Mouse (Mus musculus) adrenal gland, postnatal 25 days (tissue): ENCODE measurements around the gene Tpmt. TPM values are rescaled to one million over a fixed set of nuclear protein-coding genes. Genes with fewer than 3 reads are reported as not detected.
A peak's percentile ranks its signal among the peaks of the same experiment; 100 is the strongest.

ENCODE experiments used
- DNase-seq: peaks from one replicate; pipeline ENCODE4 v3.0.0; 2021; ENCODE audit warnings: mixed read lengths
- total RNA-seq: library from RNA; stranded (reverse); gene quantifications from 2 replicates; pipeline ENCODE4 v1.2.3, GENCODE M21; 2021

The Tpmt gene
- total RNA-seq, 1 experiment from 2014 or later, result 9.2 TPM

- DNase-seq, result no peak
Observed at GRCm38 (mm10) chr13:47042024-47042633, 2.4 kb downstream of the Tpmt start.

GRCm38 (mm10) chr13:47040061-47040460, 4.5 kb downstream of the Tpmt start:
- no peak for DNase-seq

- DNase-seq, result no peak
Observed at GRCm38 (mm10) chr13:47037946-47038345, 6.6 kb downstream of the Tpmt start.

GRCm38 (mm10) chr13:47033602-47034001, 10.9 kb downstream of the Tpmt start:
- DNase-seq, result no peak

- no peak for DNase-seq
Observed at GRCm38 (mm10) chr13:47030376-47031107, 14.0 kb downstream of the Tpmt start.

GRCm38 (mm10) chr13:47020798-47021197, 23.7 kb downstream of the Tpmt start:
- DNase-seq, result no peak

GRCm38 (mm10) chr13:47019774-47020173, 24.8 kb downstream of the Tpmt start:
- DNase-seq, result no peak

- peak; percentile 50 for DNase-seq
Observed at GRCm38 (mm10) chr13:47017259-47017658, 27.3 kb downstream of the Tpmt start.

- DNase-seq, result no peak
Observed at GRCm38 (mm10) chr13:47015195-47015501, 29.4 kb downstream of the Tpmt start.

- peak; percentile 82 for DNase-seq
Observed at GRCm38 (mm10) chr13:47014334-47015194, 30.0 kb downstream of the Tpmt start, which contains the start of gene Nhlrc1. Nhlrc1 (minus strand) TSS chr13:47014850.

- DNase-seq, result no peak
Observed at GRCm38 (mm10) chr13:47013740-47014139, 30.8 kb downstream of the Tpmt start.

GRCm38 (mm10) chr13:47001590-47001989, 42.9 kb downstream of the Tpmt start:
- no peak for DNase-seq

GRCm38 (mm10) chr13:46999498-46999897, 45.0 kb downstream of the Tpmt start:
- no peak for DNase-seq

GRCm38 (mm10) chr13:46997355-46997754, 47.2 kb downstream of the Tpmt start:
- no peak for DNase-seq

- no peak for DNase-seq
Observed at GRCm38 (mm10) chr13:46993274-46993551, 51.3 kb downstream of the Tpmt start.

- DNase-seq, result no peak
Observed at GRCm38 (mm10) chr13:46992516-46993273, 51.8 kb downstream of the Tpmt start.

- no peak for DNase-seq
Observed at GRCm38 (mm10) chr13:46990376-46991011, 54.0 kb downstream of the Tpmt start.

GRCm38 (mm10) chr13:46987941-46988340, 56.6 kb downstream of the Tpmt start:
- no peak for DNase-seq

GRCm38 (mm10) chr13:46986208-46986607, 58.3 kb downstream of the Tpmt start:
- DNase-seq, result no peak

- no peak for DNase-seq
Observed at GRCm38 (mm10) chr13:46983878-46984277, 60.7 kb downstream of the Tpmt start.

GRCm38 (mm10) chr13:46979836-46980490, 64.6 kb downstream of the Tpmt start:
- DNase-seq, result no peak

- DNase-seq, result no peak
Observed at GRCm38 (mm10) chr13:46976532-46976931, 68.0 kb downstream of the Tpmt start.
